24 mouse cellular contexts compared by ENCODE assay signal in genomic region chr13:41187886-41188285, GRCm38 (mm10). TPM values are rescaled to one million over a fixed set of nuclear protein-coding genes. Genes with fewer than 3 reads are reported as not detected.
"Had no signal": no experiment of that assay in that cellular context is flagged by ENCODE, and none has a peak within 500 bp of the region (broad histone marks: within the 10 kb centered on the region; RNA-seq: fewer than 3 reads in every experiment).

No protein-coding gene starts in this region.

- H3K4me1 ChIP-seq: heart, embryonic 12.5 days; hindbrain, embryonic 10.5 days; hindbrain, embryonic 12.5 days; intestine, embryonic 15.5 days; limb, embryonic 10.5 days; limb, embryonic 12.5 days had no signal

- DNase-seq: gastrocnemius, postnatal 14 days; gastrocnemius, postnatal 36 days; heart, adult 2 months; heart, postnatal 10 days; heart, postnatal 4 days; kidney, adult 18-20 months; kidney, adult 8-10 months; kidney, postnatal 10 days; kidney, postnatal 25 days; kidney, postnatal 4 days; liver had no signal

- H3K4me3 ChIP-seq: heart, adult 2 months; heart, embryonic 12.5 days; hindbrain, embryonic 10.5 days; hindbrain, embryonic 12.5 days; intestine, embryonic 15.5 days; layer of hippocampus, adult 2 months; left cerebral cortex, adult 2 months; limb, embryonic 10.5 days; limb, embryonic 12.5 days had no signal

- H3K27me3 ChIP-seq: heart, embryonic 12.5 days; hindbrain, embryonic 12.5 days; intestine, embryonic 15.5 days; limb, embryonic 12.5 days had no signal

- H3K9me3 ChIP-seq: heart, embryonic 12.5 days; hindbrain, embryonic 10.5 days; hindbrain, embryonic 12.5 days; intestine, embryonic 15.5 days; limb, embryonic 10.5 days; limb, embryonic 12.5 days had no signal

- H3K36me3 ChIP-seq: heart, embryonic 12.5 days; intestine, embryonic 15.5 days; limb, embryonic 12.5 days had no signal

- H3K4me2 ChIP-seq: heart, embryonic 12.5 days; hindbrain, embryonic 12.5 days; hindbrain, embryonic 14.5 days; intestine, embryonic 15.5 days; limb, embryonic 12.5 days; liver, embryonic 11.5 days had no signal

- H3K9ac ChIP-seq: heart, embryonic 12.5 days; hindbrain, embryonic 12.5 days; hindbrain, embryonic 14.5 days; intestine, embryonic 15.5 days; limb, embryonic 12.5 days had no signal

- H3K27ac ChIP-seq: heart, adult 2 months; hindbrain, embryonic 10.5 days; hindbrain, embryonic 12.5 days; hindbrain, embryonic 14.5 days; intestine, embryonic 15.5 days; layer of hippocampus, adult 2 months; left cerebral cortex, adult 2 months; limb, embryonic 10.5 days; limb, embryonic 12.5 days had no signal

- ATAC-seq: hindbrain, embryonic 16.5 days; inflammation-experienced regulatory T-cells, adult 6 months; intestine, embryonic 15.5 days; intestine, postnatal 0 days had no signal

RNA-seq across cellular contexts. Expression of gene Elovl2, which starts 32.3 kb away (rescaled TPM):
- polyA plus RNA-seq: inflammation-experienced regulatory T-cells, adult 6 months had no signal
